Mouse (Mus musculus) G1E (cell line): ENCODE measurements around the gene Dcpp2. TPM values are rescaled to one million over a fixed set of nuclear protein-coding genes. Genes with fewer than 3 reads are reported as not detected.
A peak's percentile ranks its signal among the peaks of the same experiment; 100 is the strongest.

Experiments
- ATAC-seq: 2 replicates; pipeline ENCODE4 v1.8.0; 2016; ENCODE audit warnings: mild to moderate bottlenecking; ENCODE audit not compliant: insufficient number of reproducible peaks, poor library complexity, low FRiP score, severe bottlenecking; ENCODE audit errors: extremely low read depth
- DNase-seq: peaks from one replicate; pipeline ENCODE4 v3.0.0; 2012; ENCODE audit warnings: low spot score
- H3K27me3 ChIP-seq: 2 replicates; pipeline ENCODE4 v1.6.1; 2012; ENCODE audit warnings: mild to moderate bottlenecking, low read length, inconsistent platforms; ENCODE audit not compliant: insufficient read depth
- H3K36me3 ChIP-seq: replicated peaks from 2 replicates; pipeline ENCODE3; 2012; ENCODE audit warnings: mild to moderate bottlenecking, inconsistent platforms
- H3K4me1 ChIP-seq: 2 replicates; pipeline ENCODE4 v1.6.1; 2012; ENCODE audit warnings: low read depth, low read length, inconsistent platforms, mixed read lengths; ENCODE audit not compliant: insufficient read depth
- H3K4me3 ChIP-seq: 2 replicates; pipeline ENCODE4 v1.5.1; 2012; ENCODE audit warnings: low read depth, mild to moderate bottlenecking, inconsistent platforms, low read length, moderate library complexity, mixed read lengths
- H3K9me3 ChIP-seq: replicated peaks from 2 replicates; pipeline ENCODE4 v1.6.1; 2012; ENCODE audit warnings: inconsistent platforms
- CTCF ChIP-seq: IDR thresholded peaks from 2 replicates; pipeline ENCODE4 v1.5.1; 2012; ENCODE audit warnings: low read depth, low read length, inconsistent platforms, mixed read lengths
- GATA1 ChIP-seq: IDR thresholded peaks from 2 replicates; pipeline ENCODE4 v1.6.1; 2012; ENCODE audit warnings: borderline replicate concordance, low read length, inconsistent platforms, mixed read lengths
- GATA2 ChIP-seq: IDR thresholded peaks from 2 replicates; pipeline ENCODE4 v1.6.1; 2012; ENCODE audit warnings: low read depth, low read length, inconsistent platforms, borderline replicate concordance
- POLR2AphosphoS5 ChIP-seq: IDR thresholded peaks from 2 replicates; pipeline ENCODE4 v1.6.1; 2012; ENCODE audit warnings: low read depth, low read length, inconsistent platforms; ENCODE audit not compliant: insufficient replicate concordance
- TAL1 ChIP-seq: conservative IDR thresholded peaks from 2 replicates; pipeline ENCODE4 v1.6.1; 2012; ENCODE audit warnings: low read depth, low read length, inconsistent platforms, mixed read lengths
- polyA plus RNA-seq: library from polyadenylated mRNA; stranded (reverse); fragments of >175 nt; gene quantifications from 2 replicates; pipeline ENCODE4 v1.2.3, GENCODE M21; 2012
- total RNA-seq, 2 experiments: library from RNA; stranded (forward) in 1 of 2; stranded (reverse) in 1 of 2; fragments of 200-1000 nt in 1 of 2; fragments of >200 nt in 1 of 2; fragmentation: Nextera tagmentation in 1 of 2; gene quantifications; 2 replicates each; pipeline ENCODE4 v1.2.3; 2014 to 2017

Gene Dcpp2
- total and polyA plus RNA-seq, 3 experiments = 0.22 TPM; not detected in 2

GRCm38 (mm10) chr17:23850853-23851749, 29.6 kb upstream of the Dcpp2 start:
- Histone ChIP-seq H3K4me3 (no peak overlapping the region), H3K9me3 (no peaks in the 10 kb centered on the region), H3K4me1 (peaks cover 7% of the 10 kb centered on the region), H3K27me3 (peaks cover 11% of the 10 kb centered on the region), H3K36me3 (no peaks in the 10 kb centered on the region)
- peak; percentile 68; the same call in 1 of the 2 replicates for TF ChIP-seq CTCF
- TF ChIP-seq GATA1 = no peak
- no peak for DNase-seq
- no peak for ATAC-seq

DNA sequence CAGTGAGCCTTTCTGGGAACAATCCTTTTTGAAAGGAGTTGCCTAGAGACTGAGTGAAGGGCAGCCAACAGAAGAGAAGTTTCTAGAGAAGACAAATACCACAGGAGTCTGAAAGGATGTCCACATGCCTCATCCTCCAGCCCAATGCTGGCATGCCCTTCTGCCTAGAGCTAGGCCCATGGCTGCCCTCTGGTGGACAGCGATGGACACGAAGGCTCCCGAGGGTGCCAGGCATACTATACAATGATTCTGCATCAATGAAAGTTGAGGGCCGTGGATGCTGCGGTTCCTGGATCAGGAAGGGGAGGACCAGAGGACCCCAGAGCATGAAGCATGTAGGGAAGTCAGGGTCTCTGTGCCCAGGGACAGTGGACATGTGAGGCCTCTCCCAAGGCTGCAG, 27.4 kb upstream of the Dcpp2 start:
- Histone ChIP-seq H3K36me3 (no peaks in the 10 kb centered on the region), H3K4me3 (no peak overlapping the region), H3K4me1 (peaks cover 7% of the 10 kb centered on the region), H3K27me3 (peaks cover 14% of the 10 kb centered on the region), H3K9me3 (no peaks in the 10 kb centered on the region)
- DNase-seq (peak; percentile 40), ATAC-seq (peak; percentile 45)
- TF ChIP-seq CTCF = peak; percentile 57
- TF ChIP-seq GATA2 = no peak

DNA sequence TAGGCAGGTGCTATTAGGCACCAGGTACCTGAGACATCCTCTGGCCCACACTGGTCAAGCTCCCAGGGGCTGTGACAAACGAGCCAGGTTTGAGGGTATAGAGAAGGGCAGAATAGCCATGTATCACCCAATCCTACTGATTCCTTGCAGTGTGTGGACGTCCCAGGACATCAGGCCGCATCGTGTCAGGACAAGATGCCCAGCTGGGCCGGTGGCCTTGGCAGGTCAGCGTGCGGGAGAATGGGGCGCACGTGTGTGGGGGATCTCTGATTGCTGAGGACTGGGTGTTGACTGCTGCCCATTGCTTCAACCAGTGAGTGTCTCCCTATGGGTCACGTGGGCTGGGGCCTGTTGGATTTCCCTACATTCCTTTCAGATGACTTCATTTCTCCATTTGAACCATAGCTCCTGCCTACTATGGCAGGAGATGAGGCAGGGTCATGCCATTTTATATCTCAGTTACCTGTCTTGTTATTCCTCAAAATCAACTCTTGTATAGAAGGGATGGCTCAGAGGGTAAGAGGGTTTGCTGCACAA, 26.4 kb upstream of the Dcpp2 start:
- no peak for DNase-seq
- peaks cover 17% of the 10 kb centered on the region for H3K27me3 ChIP-seq
- TF ChIP-seq GATA1 (no peak), GATA2 (no peak), CTCF (no peak), TAL1 (no peak), POLR2AphosphoS5 (no peak)
- peaks cover 7% of the 10 kb centered on the region for H3K4me1 ChIP-seq
- H3K36me3 ChIP-seq = no peaks in the 10 kb centered on the region
- no peaks in the 10 kb centered on the region for H3K9me3 ChIP-seq
- H3K4me3 ChIP-seq = no peak overlapping the region
- ATAC-seq = no peak

DNA sequence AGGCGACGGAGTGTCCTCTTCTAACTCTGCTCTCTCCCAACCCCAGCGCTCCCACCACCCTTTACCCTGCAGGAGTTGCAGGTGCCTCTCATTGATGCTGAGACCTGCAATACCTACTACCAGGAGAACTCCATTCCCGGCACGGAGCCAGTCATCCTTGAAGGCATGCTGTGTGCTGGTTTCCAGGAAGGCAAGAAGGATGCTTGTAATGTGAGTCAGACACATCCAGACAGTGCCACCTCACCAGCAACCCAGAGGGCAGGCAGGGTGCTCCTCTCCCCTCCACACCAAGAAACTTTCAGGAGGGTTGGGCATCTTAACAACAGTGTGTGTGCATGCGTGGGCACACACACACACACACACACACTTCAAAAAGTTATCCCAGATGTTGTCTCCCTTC, 23.5 kb upstream of the Dcpp2 start:
- no peak overlapping the region for H3K4me3 ChIP-seq
- TF ChIP-seq POLR2AphosphoS5 (no peak), GATA2 (no peak), TAL1 (no peak), CTCF (no peak), GATA1 (no peak)
- peaks cover 33% of the 10 kb centered on the region for H3K27me3 ChIP-seq
- no peaks in the 10 kb centered on the region for H3K9me3 ChIP-seq
- no peaks in the 10 kb centered on the region for H3K36me3 ChIP-seq
- no peak for DNase-seq
- no peak for ATAC-seq
- peaks cover 7% of the 10 kb centered on the region for H3K4me1 ChIP-seq

- peaks cover 7% of the 10 kb centered on the region for H3K4me1 ChIP-seq
- no peaks in the 10 kb centered on the region for H3K9me3 ChIP-seq
- DNase-seq (no peak), ATAC-seq (no peak)
- H3K27me3 ChIP-seq = peaks cover 35% of the 10 kb centered on the region
- TF ChIP-seq TAL1 = no peak
- TF ChIP-seq GATA1 = no peak
- TF ChIP-seq POLR2AphosphoS5 = no peak
- TF ChIP-seq GATA2 = no peak
- no peak for TF ChIP-seq CTCF
- H3K4me3 ChIP-seq = no peak overlapping the region
- H3K36me3 ChIP-seq = no peaks in the 10 kb centered on the region
Observed at GRCm38 (mm10) chr17:23857913-23858312, 22.8 kb upstream of the Dcpp2 start.

- ATAC-seq = no peak
- TF ChIP-seq GATA1 (no peak), GATA2 (no peak), TAL1 (no peak), CTCF (no peak), POLR2AphosphoS5 (no peak)
- Histone ChIP-seq H3K27me3 (peaks cover 26% of the 10 kb centered on the region), H3K4me3 (no peak overlapping the region), H3K4me1 (no peaks in the 10 kb centered on the region), H3K36me3 (no peaks in the 10 kb centered on the region), H3K9me3 (0 out of 2 replicates have a peak, but pooled peaks cover 2% of the 10 kb centered on the region)
- DNase-seq = no peak
Observed at GRCm38 (mm10) chr17:23862926-23863325, 17.8 kb upstream of the Dcpp2 start.
